Mouse (Mus musculus): ENCODE results near the gene Stx3.

GRCm38 (mm10) chr19:11807251-11807650 is 12.0 kb downstream of the Stx3 start:
- no peak for TF ChIP-seq GATA1 (IDR thresholded peaks at IDR 0.05; ENCODE audit: borderline replicate concordance, low read length)
- TF ChIP-seq FLI1 (IDR thresholded peaks at IDR 0.05; ENCODE audit: low read length), result no peak
